Comparison of ENCODE assay signal across 15 mouse cellular contexts in the genomic region with DNA sequence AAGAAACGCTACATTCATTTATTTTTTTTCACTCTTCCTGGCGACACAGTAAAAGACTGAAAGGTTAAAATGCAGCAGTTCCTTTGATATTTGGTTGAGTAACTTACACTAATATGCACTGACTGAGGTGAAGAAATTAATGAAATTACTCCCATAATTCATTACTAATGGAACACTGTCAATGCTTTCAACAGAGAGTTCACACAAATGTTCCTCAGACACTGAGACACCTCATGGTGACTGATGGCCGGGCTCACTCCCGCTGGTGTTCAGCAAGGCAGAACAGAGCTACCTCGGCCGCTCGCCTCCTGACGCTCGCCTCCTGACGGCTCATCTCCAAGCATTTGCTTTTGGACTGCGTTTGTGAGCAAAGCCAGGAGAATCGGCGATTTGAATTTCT. TPM values are rescaled to one million over a fixed set of nuclear protein-coding genes. Genes with fewer than 3 reads are reported as not detected.
DNase-seq lines count a peak whose midpoint lies in the region; ATAC-seq lines count a peak whose summit lies in the region.
"Had no signal": no experiment of that assay in that cellular context is flagged by ENCODE, and none has a peak within 500 bp of the region (broad histone marks: within the 10 kb centered on the region; RNA-seq: fewer than 3 reads in every experiment).

No protein-coding gene starts in this region.

- H3K27ac ChIP-seq in hindbrain, embryonic 11.5 days (ENCODE audit: low read depth, low read length): no peak overlapping the region
- no peak overlapping the region for H3K27ac ChIP-seq in hindbrain, embryonic 10.5 days
- no peak overlapping the region for H3K27ac ChIP-seq in hindbrain, embryonic 14.5 days
- no peak overlapping the region for H3K27ac ChIP-seq in neural tube, embryonic 12.5 days
- H3K27ac ChIP-seq: stomach, postnatal 0 days had no signal

- H3K4me2 ChIP-seq in hindbrain, embryonic 11.5 days (replicated peaks; ENCODE audit: low read depth, low read length): no peak overlapping the region
- 0 out of 2 replicates have a peak overlapping the region, but pooled peaks have one; percentile 29 for H3K4me2 ChIP-seq in hindbrain, embryonic 14.5 days (replicated peaks)
- no peak overlapping the region for H3K4me2 ChIP-seq in neural tube, embryonic 12.5 days (replicated peaks)

- intact Hi-C loops in heart, postnatal 36 days (cut with DNase I): no loop called here

- no peak overlapping the region for H3K4me3 ChIP-seq in hindbrain, embryonic 11.5 days (ENCODE audit: low read depth, low read length)
- H3K4me3 ChIP-seq in hindbrain, embryonic 10.5 days: no peak overlapping the region
- no peak overlapping the region for H3K4me3 ChIP-seq in hindbrain, embryonic 14.5 days (replicated peaks; ENCODE audit: low read length)
- H3K4me3 ChIP-seq in neural tube, embryonic 12.5 days: no peak overlapping the region

- H3K4me1 ChIP-seq in hindbrain, embryonic 11.5 days (replicated peaks; ENCODE audit: control insufficient read depth, insufficient read depth, low read length): no peaks in the 10 kb centered on the region
- no peaks in the 10 kb centered on the region for H3K4me1 ChIP-seq in hindbrain, embryonic 10.5 days (replicated peaks)
- H3K4me1 ChIP-seq in hindbrain, embryonic 14.5 days (replicated peaks; ENCODE audit: control insufficient read depth, insufficient read depth, low read length): peaks cover 7% of the 10 kb centered on the region; the same call in 1 of the 2 replicates
- H3K4me1 ChIP-seq in neural tube, embryonic 12.5 days: no peaks in the 10 kb centered on the region

- H3K27me3 ChIP-seq in hindbrain, embryonic 11.5 days (ENCODE audit: control insufficient read depth, insufficient read depth, low read length): no peaks in the 10 kb centered on the region
- H3K27me3 ChIP-seq in hindbrain, embryonic 10.5 days (ENCODE audit: insufficient read depth, poor library complexity, severe bottlenecking): no peaks in the 10 kb centered on the region
- H3K27me3 ChIP-seq in hindbrain, embryonic 14.5 days (ENCODE audit: control insufficient read depth, insufficient read depth, low read length): no peaks in the 10 kb centered on the region
- H3K27me3 ChIP-seq in neural tube, embryonic 12.5 days (replicated peaks): no peaks in the 10 kb centered on the region

- DNase-seq in hindbrain, embryonic 11.5 days (ENCODE audit: low spot score): peak; percentile 8
- DNase-seq in hindbrain, embryonic 10.5 days (ENCODE audit: low spot score): no peak
- DNase-seq in Muller cell, postnatal 12 days (ENCODE audit: inconsistent ontology term): peak; percentile 55
- no peak for DNase-seq in hindbrain, embryonic 14.5 days (ENCODE audit: low spot score)
- DNase-seq in adipocyte (ENCODE audit: low spot score): no peak
- DNase-seq in heart, postnatal 36 days: no peak
- DNase-seq: adrenal gland, postnatal 10 days; B cell, adult 2 months; gastrocnemius, postnatal 14 days; liver; lung, adult 2 months; thymus, postnatal 4 days had no signal

- 73% methylated on average over 13 of the region's 13 CpGs for WGBS in hindbrain, embryonic 11.5 days
- whole genome bisulfite sequencing in hindbrain, embryonic 10.5 days: 77% methylated on average over 13 of the region's 13 CpGs
- 55% methylated on average over 13 of the region's 13 CpGs for WGBS in hindbrain, embryonic 14.5 days
- WGBS in neural tube, embryonic 12.5 days: 63% methylated on average over 13 of the region's 13 CpGs

- H3K36me3 ChIP-seq in hindbrain, embryonic 11.5 days (ENCODE audit: control insufficient read depth, insufficient read depth, low read length): no peaks in the 10 kb centered on the region
- H3K36me3 ChIP-seq in hindbrain, embryonic 10.5 days: no peaks in the 10 kb centered on the region
- no peaks in the 10 kb centered on the region for H3K36me3 ChIP-seq in hindbrain, embryonic 14.5 days (replicated peaks; ENCODE audit: control insufficient read depth, insufficient read depth)
- no peaks in the 10 kb centered on the region for H3K36me3 ChIP-seq in neural tube, embryonic 12.5 days

- H3K9me3 ChIP-seq in hindbrain, embryonic 11.5 days (ENCODE audit: control insufficient read depth, low read length): no peaks in the 10 kb centered on the region
- H3K9me3 ChIP-seq in hindbrain, embryonic 10.5 days: no peaks in the 10 kb centered on the region
- H3K9me3 ChIP-seq in hindbrain, embryonic 14.5 days (ENCODE audit: control insufficient read depth, low read length): no peaks in the 10 kb centered on the region
- no peaks in the 10 kb centered on the region for H3K9me3 ChIP-seq in neural tube, embryonic 12.5 days

- H3K9ac ChIP-seq in hindbrain, embryonic 11.5 days (ENCODE audit: low read depth, low read length): no peak overlapping the region
- no peak overlapping the region for H3K9ac ChIP-seq in hindbrain, embryonic 14.5 days
- H3K9ac ChIP-seq in neural tube, embryonic 12.5 days: no peak overlapping the region

- ATAC-seq in hindbrain, embryonic 11.5 days (ENCODE audit: low FRiP score): 0 out of 2 replicates have a peak, but pooled peaks have one; percentile 42
- no peak for ATAC-seq in hindbrain, embryonic 14.5 days (ENCODE audit: low FRiP score)
- ATAC-seq in neural tube, embryonic 12.5 days (ENCODE audit: low FRiP score, low read depth): peak; percentile 71; the same call in 1 of the 2 replicates
- ATAC-seq: forebrain, embryonic 16.5 days had no signal

RNA-seq across cellular contexts. Expression of a gene that starts 54.9 kb away (rescaled TPM):
- 3.8 and 4.1 TPM in 2 replicates for polyA plus RNA-seq in hindbrain, embryonic 11.5 days (2014; fragmentation: Nextera tagmentation; extraction: Ambion mirVana)
- polyA plus RNA-seq in hindbrain, embryonic 10.5 days (2016; fragmentation: Nextera tagmentation; extraction: Ambion mirVana): 3.2 and 3.6 TPM in 2 replicates
- 6.1 and 6.6 TPM in 2 replicates for polyA plus RNA-seq in hindbrain, embryonic 14.5 days (2014; fragmentation: Nextera tagmentation; extraction: Ambion mirVana)
- polyA plus RNA-seq in neural tube, embryonic 12.5 days (2016; fragmentation: Nextera tagmentation; extraction: Ambion mirVana): 5.3 and 6.3 TPM in 2 replicates
- total RNA-seq in heart, postnatal 36 days (2021): 1 to 10 TPM; 2.0 to 2.7 TPM

Comparison
In these comparisons a context has a peak if more than half of its experiments do, and no peak if none do; other contexts are left out.
1. DNase-seq: peak in hindbrain, embryonic 11.5 days (single experiment) and Muller cell, postnatal 12 days (single experiment); none in hindbrain, embryonic 10.5 days (single experiment), hindbrain, embryonic 14.5 days (single experiment), adipocyte (single experiment) and heart, postnatal 36 days (0 of 2).